Mouse (Mus musculus) left cerebral cortex, postnatal 14 days (tissue): ENCODE measurements at regions not wholly inside any gene's neighbourhood (a gene's known extent, or its start where the extent isn't known, plus 50 kb on each side); places are given as distances from the start of the nearest gene placed in this dataset.
"Not testable (repeated sequence)": the region's sequence is repeated elsewhere in the genome, so short reads cannot be mapped to it uniquely, and the experiment has no call there.

Source experiments
- DNase-seq, 2 experiments: peaks; one replicate each; pipeline ENCODE4 v3.0.0; 2021 to 2022; ENCODE audit warnings: low spot score in 2 of 2, mixed read lengths in 1 of 2
- intact Hi-C: fragments of 180-260 bp; cut with DNase I; formaldehyde crosslinking; loops from one replicate; pipeline ENCODE4 v1.15.1; 2025

DNA sequence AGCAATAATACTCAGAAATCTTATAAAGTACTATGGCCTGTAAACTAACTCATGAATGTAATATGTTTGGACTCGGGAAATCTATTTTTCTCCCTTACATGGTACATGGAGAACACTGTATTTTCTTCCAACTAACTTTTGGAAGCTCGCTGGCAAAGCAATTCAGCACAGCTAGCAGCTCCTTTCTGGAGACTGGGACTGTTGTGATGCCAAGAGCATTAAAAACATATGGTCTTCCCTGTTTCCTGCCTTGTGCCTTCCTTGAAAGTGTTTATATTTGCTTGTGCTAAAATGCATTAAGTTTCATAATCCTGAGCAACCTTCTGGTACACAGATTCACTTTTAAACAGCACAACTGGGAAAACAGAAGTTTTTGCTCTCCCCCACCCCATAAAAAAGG lies 142.3 kb downstream of the Ube2e3 start:
- intact Hi-C loops: no loop called here
- peak in 1 of 2 experiments; percentile 31 for DNase-seq

DNA sequence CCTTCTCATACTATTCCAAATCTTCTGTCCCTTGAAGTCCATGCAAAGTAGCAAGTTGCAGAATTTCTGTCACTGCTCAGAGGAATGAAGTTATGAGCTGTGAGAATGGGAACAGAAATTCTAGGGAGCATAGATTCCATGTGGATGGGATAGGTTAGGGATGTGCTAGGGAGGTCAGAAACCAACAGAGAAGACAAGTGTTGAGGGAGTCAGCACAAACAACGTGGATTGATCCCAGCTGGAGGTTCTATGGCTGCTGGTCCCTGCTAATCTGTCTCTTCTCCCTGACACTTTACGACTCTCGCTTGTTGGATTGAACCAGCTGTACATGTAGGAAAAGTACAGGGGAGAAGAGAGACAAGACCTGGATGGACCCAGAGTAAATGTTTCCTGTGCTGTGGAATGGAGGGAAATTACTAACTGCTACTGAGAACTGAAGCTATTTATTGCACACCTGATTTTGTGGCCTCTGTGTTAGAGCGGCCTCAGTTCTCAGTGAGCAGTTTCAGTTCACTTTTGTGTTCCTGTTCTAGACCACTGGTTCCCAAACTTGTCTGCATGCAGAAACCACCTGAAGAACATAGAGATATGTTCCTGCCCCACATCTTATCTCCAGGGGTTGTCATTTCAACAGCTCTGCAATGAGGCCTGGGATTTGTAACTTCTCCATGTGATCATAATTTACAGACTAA lies 151.0 kb downstream of the Ube2e3 start:
- intact Hi-C loops: no loop called here
- DNase-seq: no peak

DNA sequence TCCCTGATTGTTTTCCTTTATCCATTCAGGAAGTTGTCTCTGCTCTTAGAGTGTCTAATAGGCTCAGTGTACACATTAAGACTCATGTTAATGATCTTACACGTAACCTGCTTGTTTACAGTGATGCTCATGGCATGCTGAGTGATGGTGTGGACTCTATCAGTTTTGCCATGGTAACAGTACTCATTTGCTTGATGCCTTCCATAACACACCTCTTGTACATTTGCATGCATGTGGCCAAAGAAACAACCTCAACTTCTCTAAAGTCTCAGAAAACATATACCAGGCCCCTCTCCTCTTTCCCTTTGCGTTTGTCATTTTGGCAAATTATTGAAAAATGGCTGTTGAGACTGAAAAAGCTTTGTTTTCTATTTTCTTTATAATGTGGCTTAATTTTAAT lies 155.0 kb downstream of the Ube2e3 start:
- no peak for DNase-seq
- intact Hi-C loops: no loop called here

DNA sequence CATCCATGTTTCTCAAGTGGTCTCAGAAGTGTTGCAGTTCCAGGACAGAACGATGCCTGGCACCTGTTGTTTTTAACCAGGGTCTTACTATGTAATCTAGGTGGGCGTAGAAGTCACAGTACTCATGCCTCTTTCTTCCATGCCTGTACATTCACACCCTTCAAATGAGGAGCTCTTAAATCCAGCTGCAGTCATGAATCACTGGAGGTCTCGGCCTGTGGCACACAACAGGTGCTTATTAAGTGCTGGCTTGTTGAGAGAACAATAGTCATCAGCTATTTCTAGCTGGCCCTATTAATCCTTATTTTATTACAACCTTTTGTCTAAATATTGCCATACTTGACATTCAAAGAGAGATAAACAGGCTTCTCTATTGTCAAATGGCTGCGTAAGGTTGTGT lies 157.8 kb downstream of the Ube2e3 start:
- intact Hi-C loops: no loop called here
- no peak for DNase-seq

DNA sequence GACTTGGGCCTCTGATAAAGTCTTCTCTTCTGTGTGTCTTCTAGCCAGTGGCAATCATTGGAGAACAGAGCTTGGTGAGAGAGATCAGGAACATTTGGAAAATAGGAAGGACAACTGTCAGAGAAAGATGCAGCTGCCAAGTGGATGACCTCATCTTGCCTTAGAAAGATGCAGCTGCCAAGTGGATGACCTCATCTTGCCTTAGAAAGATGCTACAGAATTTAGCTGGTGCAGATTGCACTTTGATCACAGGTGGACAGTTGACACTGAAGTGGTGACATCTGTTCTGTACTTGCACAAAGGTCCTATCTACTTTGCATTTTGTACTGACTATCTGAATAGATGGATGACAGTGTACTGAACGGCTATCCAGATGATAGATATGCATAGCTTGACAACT lies 163.1 kb downstream of the Ube2e3 start:
- intact Hi-C loops: no loop called here
- DNase-seq: no peak

DNA sequence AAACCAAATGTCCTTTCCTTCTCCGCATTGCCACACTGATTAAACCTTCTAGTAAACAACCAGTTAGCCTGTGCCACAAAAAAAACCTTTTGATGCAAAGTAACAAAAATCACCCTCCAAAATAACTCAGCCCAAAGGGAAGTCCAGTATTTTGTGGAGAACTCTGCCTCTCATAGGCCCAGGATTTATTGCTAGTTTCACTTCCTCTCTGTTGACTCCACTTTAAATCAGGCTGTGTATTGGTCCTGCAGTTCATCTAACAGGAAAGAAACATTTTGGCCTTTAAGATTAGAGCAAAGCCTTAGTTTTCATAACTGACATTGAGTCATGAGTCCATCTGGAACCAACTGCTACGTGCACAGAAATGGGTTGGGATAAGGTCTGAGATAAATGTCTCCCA lies 168.4 kb downstream of the Ube2e3 start:
- intact Hi-C loops: no loop called here
- no peak for DNase-seq

DNA sequence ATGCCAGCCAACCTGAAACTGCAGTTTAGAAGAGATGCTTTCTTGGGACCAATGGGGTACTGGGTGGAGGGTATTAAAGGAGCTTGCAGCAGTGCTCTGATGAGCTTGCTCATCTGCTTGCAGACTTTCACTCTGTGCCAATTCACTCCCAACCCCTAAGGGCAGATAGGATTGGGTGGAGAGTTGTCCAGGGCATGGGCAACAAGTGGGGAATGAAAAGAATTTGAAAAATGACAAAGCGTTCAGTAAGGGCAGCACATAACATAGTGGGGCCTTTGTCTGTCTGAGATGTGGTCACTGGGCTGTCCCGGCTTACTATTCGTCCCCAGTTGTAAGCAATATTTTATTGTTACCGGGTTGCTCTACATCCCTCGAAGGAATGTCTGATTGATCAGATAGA lies 170.7 kb downstream of the Ube2e3 start:
- DNase-seq: no peak
- intact Hi-C loops: no loop called here

DNA sequence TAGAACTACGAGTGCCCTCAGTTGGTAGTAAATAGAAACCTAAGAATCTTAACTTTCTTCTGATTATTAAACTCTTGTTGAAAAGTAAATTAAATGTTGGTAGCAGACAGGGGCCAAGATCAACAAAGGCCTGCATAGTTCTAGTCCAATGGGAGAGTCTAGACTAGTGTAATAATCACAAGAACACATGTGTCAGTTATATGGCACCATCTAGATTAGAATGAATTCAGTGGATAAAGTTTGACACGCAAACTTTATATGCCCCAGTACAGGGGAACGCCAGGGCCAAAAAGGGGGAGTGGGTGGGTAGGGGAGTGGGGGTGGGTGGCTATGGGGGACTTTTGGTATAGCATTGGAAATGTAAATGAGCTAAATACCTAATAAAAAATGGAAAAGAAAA lies 176.9 kb downstream of the Ube2e3 start:
- DNase-seq, intact Hi-C loops: not testable (repeated sequence)

DNA sequence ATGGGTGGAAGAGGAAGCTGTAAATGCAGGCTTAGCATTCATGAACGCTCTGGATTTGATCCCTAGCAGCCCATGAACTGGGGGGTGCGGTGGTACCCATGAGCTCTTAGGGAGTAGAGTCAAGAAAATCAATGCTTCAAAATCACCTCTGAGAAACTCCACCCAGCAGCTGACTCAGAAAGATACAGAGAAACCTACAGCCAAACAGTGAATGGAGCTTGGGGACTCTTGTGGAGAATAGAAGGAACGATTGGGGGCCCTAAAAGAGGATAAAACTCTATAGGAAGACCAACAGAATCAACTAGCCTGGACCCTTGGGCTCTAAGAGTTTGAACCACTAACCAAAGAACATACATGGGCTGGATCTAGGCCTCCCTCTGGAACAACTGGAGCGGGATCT lies 177.6 kb downstream of the Ube2e3 start:
- no peak for DNase-seq
- intact Hi-C loops: no loop called here

DNA sequence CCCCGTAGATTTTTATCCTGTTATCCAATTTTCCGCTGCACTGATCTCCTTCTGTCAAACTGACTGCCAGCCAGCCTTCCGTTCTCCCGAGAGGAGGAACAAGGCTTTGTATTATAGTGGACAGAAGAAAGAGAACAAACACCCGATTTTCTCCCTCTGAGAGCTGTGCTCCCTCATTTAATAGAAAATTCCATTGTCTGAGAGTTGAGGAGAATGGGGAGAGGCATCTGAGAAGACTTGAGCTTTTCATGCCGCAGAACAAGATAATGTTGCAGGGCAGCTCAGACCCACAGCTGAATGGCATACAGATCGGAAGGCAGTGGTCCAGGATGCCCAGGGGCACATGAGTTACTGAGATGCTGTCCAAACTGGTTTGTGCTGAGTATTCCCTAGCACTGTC lies 180.1 kb downstream of the Ube2e3 start:
- DNase-seq: peak in 1 of 2 experiments; percentile 5
- intact Hi-C loops: no loop called here

DNA sequence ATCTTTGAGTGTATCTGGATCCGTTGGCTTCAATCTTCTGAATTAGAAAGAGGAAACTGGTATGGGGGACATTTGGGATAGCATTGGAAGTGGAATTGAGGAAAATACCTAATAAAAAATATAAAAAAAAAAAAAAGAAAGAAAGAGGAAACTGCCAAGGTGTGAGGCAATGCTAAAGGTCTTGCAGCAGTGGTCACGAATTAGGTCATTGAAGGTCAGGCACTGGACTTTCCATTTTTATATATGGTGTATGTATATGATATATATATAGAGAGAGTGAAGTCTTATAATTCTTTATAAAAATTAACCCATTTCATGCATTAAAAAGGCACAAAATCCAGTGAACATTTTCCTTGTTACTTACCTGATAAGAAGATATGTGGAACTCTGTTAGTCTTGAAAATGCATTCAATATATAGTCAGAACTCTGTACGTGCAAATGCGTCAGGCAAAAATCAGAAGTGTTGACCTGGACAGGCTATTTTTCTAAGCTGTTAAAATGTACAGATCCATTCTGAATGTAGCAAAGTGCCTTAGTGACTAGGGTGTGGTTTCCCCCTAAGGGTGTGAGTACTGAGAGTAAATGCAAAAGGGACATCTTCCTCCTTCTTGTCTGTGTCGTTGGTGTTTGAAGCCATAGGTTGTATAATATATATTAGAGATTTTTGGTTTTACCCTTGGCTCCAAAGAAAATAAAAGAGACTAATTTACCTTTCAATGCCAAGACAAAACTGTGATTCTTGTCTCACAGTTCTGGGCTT lies 181.0 kb downstream of the Ube2e3 start:
- intact Hi-C loops: no loop called here
- no peak for DNase-seq

DNA sequence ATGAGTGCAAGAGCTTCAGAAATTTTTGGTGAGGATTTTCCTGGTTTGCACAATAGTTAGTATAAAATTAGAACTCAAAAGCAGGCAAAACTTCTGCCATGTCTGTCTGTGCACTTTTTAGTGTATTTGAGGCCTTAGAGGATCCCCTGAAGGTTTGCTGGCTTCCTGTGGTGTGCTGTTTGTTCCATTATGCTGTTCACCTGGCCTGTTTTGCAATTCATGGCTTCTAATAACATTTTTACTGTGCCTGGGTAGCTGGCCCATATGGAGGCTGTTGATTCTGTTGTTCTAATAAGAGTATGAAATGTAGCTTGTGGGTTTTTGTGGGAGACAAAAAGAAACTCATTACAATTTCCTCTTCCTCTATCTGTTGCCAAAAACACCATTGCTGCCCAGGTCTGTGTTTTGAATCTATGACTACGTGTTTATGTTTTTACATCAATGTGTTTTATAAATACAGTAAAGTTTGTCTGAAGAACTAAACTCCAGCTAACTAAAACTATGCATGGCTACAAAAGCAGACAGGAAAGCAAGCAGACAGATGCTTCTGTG lies 182.6 kb downstream of the Ube2e3 start:
- no peak for DNase-seq
- intact Hi-C loops: no loop called here

DNA sequence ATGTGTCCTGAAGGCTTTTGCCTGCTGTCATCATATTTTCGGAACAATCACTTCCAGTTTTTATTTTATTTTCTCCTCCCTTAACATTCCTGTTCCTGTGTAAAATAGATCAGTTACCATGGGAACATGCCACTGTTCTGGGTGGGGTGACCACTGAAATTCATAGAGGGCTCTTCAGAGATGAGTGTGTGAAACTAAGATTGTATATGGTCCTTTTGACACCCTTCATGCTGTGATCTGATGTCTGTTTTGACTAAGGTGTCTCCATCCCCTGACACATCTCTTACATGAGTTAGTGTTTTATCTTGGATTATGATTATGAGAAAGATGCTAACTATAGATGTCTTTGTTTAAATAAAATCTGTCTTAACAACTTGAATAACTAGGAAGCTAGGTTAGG lies 184.3 kb downstream of the Ube2e3 start:
- intact Hi-C loops: no loop called here
- no peak for DNase-seq

DNA sequence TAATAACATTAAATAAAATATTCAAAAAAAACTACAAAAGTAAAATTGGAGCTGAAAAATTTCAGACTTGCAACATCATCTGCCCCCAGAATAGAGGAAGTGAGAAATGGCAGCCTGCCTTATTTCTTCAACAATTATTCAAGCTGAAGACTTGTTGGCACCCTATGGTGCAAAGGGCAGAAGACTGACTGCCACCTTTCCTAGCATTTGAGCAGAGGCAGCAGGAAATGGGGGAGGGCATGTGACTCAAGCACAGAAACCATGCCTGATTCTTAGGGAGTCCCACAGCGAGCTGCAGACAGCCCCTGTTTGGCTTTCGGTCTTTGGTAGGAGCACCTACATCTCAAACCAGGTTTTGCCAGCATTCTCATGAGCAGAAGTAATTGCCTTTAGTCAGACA lies 188.2 kb downstream of the Ube2e3 start:
- intact Hi-C loops: no loop called here
- no peak for DNase-seq

DNA sequence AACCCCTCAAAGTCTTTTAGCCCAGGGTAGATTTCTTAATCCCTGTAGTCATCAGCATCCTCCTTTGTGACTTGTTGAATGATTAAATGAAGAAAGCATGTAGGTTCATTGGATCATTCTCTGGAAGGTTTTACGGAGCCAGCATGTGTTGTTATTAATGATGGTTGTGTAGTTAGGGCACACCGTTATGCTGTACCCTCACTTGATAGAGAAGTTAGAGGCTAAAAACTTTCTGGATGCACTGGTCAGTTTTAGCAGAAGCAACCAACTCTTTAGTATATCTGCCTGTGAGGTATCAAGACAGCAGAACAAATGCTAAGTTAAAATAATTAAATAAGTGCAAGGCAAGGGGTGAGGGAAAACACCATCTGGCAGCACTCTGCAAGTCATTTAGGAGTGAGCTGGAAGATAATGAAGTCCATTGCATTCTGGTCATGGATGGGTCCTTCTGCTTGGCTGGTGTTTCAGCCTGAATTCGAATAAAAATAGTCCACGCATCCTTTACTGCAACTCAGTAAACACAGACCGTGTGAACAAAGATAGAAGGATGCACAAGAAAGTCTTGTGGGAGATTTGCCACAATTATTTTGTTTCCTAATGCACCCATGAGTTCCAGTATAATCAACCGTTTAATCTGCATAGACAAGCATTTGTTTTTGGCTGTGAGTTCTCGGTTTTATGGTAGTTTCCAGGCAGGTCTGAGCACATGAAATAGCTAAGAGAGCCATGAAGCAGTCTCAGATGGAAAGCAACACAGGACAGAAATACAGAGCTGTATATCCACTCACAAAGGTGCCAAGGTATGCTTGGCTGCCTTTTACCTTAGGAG lies 191.4 kb downstream of the Ube2e3 start:
- DNase-seq: no peak
- intact Hi-C loops: no loop called here

DNA sequence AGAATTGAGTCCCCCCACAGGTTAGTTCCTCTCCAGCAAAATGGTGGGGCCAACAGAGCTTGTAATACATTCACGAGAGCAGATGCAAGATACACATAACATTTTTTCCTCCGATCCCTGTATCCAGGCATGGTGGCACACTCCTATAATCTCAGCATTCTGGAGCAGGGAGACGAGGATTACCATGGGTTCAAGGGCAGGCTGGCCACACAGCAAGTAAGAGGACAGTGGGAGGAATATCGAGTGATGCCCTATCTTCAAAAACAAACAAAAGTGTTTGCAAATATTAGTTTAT lies 192.0 kb downstream of the Ube2e3 start:
- intact Hi-C loops: no loop called here

DNA sequence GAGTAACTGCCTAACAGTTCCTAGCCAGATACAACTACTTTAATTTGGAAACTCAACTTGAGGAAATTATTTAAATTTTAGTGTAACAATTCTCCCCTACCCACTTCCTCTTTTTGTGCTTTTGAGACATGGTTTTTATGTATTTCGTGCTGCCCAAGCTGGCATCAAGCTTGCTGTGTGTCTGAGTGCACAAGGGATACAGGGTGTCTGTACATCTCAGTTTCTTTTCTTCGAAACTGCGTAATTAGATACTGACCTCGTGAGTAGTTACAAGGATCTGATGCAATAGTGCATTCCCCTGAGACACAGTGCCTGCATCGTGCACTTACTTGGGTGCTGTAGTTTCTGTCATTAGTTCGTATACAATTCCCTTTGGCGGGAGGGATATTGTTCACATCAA lies 192.4 kb downstream of the Ube2e3 start:
- intact Hi-C loops: no loop called here
- DNase-seq: no peak

More for the DNA sequence above, 192.0 kb downstream of the Ube2e3 start:
- DNase-seq: no peak

DNA sequence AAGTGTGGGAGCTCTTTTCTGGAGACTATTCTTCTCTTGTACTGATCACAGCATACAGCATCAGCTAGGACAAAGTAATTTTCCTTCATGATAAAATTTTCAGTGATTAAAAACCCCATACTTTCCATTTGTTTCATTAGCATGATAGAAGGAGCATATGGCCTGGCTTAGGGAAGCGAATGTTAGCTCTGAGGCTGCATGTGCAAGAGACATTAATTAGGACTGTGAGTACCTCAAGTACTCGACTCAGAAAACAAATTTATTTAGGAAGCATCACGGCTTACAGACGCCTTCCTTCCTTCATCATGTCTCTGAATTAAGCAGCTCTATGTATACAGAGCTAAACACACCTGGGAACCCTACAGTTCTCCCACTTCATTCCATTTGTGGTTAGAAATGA lies 193.6 kb upstream of the Itga4 start:
- intact Hi-C loops: no loop called here
- no peak for DNase-seq

DNA sequence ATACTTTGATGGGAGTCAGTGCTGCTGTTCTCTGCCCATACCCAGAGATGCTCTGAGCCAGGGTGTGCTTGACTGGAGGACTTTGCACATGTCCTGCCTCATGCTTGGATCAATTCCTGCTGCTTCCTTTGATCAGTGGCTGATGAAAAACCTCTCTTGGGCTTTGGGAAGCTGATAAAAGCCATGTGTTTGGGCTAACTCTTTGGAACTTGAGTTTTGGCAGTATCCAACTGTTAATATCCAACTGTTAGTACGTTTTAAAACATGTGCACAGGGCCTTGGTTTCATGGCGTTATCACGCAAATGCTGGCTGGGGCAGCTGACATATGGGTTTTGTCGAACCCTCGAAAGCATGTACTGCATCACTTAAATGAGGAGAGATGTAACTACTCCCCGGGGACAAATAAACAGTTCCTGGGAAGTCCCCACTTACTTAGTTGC lies 193.0 kb upstream of the Itga4 start:
- intact Hi-C loops: no loop called here
- DNase-seq: no peak

DNA sequence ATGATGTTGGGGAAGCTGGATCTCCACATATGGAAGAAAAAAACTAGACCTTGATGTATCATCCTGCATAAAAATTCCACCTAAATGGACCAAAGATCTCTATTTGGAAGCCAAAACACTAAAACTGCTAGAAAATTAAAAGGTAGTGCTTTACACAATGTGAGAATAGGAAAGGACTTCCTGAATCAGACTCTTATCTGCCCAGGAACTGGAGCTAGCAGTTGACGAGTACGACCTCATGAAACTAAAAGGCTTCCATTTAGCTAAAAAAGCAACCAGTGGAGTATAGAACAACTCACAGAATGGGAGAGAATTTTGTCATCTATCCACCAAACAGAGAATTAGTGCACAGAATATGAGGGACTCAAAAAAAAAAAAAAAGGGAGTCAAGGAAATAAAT lies 191.6 kb upstream of the Itga4 start:
- no peak for DNase-seq
- intact Hi-C loops: no loop called here
